Mouse (Mus musculus): Measurements from ENCODE around the gene Phactr1.
"Not testable (repeated sequence)": the region's sequence is repeated elsewhere in the genome, so short reads cannot be mapped to it uniquely, and the experiment has no call there.

The Phactr1 gene

GRCm38 (mm10) chr13:42921769-42922450 is 241.5 kb downstream of the Phactr1 start:
- no peak for DNase-seq (ENCODE audit: low spot score in 2 of 2)

GRCm38 (mm10) chr13:42927778-42928177 is 247.4 kb downstream of the Phactr1 start:
- DNase-seq (ENCODE audit: low spot score in 2 of 2), result no peak

GRCm38 (mm10) chr13:42929529-42930235 is 249.3 kb downstream of the Phactr1 start:
- DNase-seq (ENCODE audit: low spot score in 2 of 2), result no peak

- no peak for DNase-seq (ENCODE audit: low spot score in 2 of 2)
Measured at GRCm38 (mm10) chr13:42932046-42932445, 251.6 kb downstream of the Phactr1 start.

GRCm38 (mm10) chr13:42934538-42935126 is 254.2 kb downstream of the Phactr1 start:
- DNase-seq (ENCODE audit: low spot score in 2 of 2), result no peak

GRCm38 (mm10) chr13:42937871-42938270 is 257.4 kb downstream of the Phactr1 start:
- no peak for DNase-seq (ENCODE audit: low spot score in 2 of 2)

- DNase-seq (ENCODE audit: low spot score in 2 of 2), result no peak
Measured at GRCm38 (mm10) chr13:42938346-42938745, 257.9 kb downstream of the Phactr1 start.

- no peak for DNase-seq (ENCODE audit: low spot score in 2 of 2)
Measured at GRCm38 (mm10) chr13:42940271-42940670, 259.8 kb downstream of the Phactr1 start.

- no peak for DNase-seq (ENCODE audit: low spot score in 2 of 2)
Measured at GRCm38 (mm10) chr13:42944106-42944505, 263.7 kb downstream of the Phactr1 start.

- not testable (repeated sequence) for DNase-seq (ENCODE audit: low spot score in 2 of 2)
Measured at GRCm38 (mm10) chr13:42945201-42945600, 264.8 kb downstream of the Phactr1 start.

- no peak for DNase-seq (ENCODE audit: low spot score in 2 of 2)
Measured at GRCm38 (mm10) chr13:42948717-42949265, 268.4 kb downstream of the Phactr1 start.

- DNase-seq (ENCODE audit: low spot score in 2 of 2), result no peak
Measured at GRCm38 (mm10) chr13:42949336-42949735, 268.9 kb downstream of the Phactr1 start.

GRCm38 (mm10) chr13:42950056-42950455 is 269.6 kb downstream of the Phactr1 start:
- no peak for DNase-seq (ENCODE audit: low spot score in 2 of 2)

GRCm38 (mm10) chr13:42952037-42952721 is 271.8 kb downstream of the Phactr1 start:
- no peak for DNase-seq (ENCODE audit: low spot score in 2 of 2)

GRCm38 (mm10) chr13:42953071-42953470 is 272.6 kb downstream of the Phactr1 start:
- no peak for DNase-seq (ENCODE audit: low spot score in 2 of 2)

GRCm38 (mm10) chr13:42954116-42954515 is 273.7 kb downstream of the Phactr1 start:
- DNase-seq (ENCODE audit: low spot score in 2 of 2), result no peak

- no peak for DNase-seq (ENCODE audit: low spot score in 2 of 2)
Measured at GRCm38 (mm10) chr13:42956327-42956726, 275.9 kb downstream of the Phactr1 start.

- DNase-seq (ENCODE audit: low spot score in 2 of 2), result no peak
Measured at GRCm38 (mm10) chr13:42957856-42958255, 277.4 kb downstream of the Phactr1 start.

- DNase-seq (ENCODE audit: low spot score in 2 of 2), result no peak
Measured at GRCm38 (mm10) chr13:42958867-42959266, 278.4 kb downstream of the Phactr1 start.

GRCm38 (mm10) chr13:42961561-42961960 is 281.1 kb downstream of the Phactr1 start:
- no peak for DNase-seq (ENCODE audit: low spot score in 2 of 2)

GRCm38 (mm10) chr13:42968537-42968936 is 288.1 kb downstream of the Phactr1 start:
- no peak for DNase-seq (ENCODE audit: low spot score in 2 of 2)

- no peak for DNase-seq (ENCODE audit: low spot score in 2 of 2)
Measured at GRCm38 (mm10) chr13:42973561-42973960, 293.1 kb downstream of the Phactr1 start.

All from urinary bladder, postnatal 36 days (tissue).